Mouse (Mus musculus) neural tube, embryonic 10.5 days (tissue): ENCODE results near the gene Svop.
A peak's percentile ranks its signal among the peaks of the same experiment; 100 is the strongest.

Experiments
- DNase-seq: peaks from one replicate; pipeline ENCODE4 v3.0.0-alpha.2; 2017; ENCODE audit warnings: low spot score; ENCODE audit errors: extremely low spot score

The Svop gene

GRCm38 (mm10) chr5:114046604-114047003 is 44.8 kb downstream of the Svop start:
- no peak for DNase-seq

GRCm38 (mm10) chr5:114046151-114046550 is 45.2 kb downstream of the Svop start:
- DNase-seq, result no peak

- no peak for DNase-seq
Observed at GRCm38 (mm10) chr5:114045134-114045533, 46.2 kb downstream of the Svop start.

- DNase-seq, result no peak
Observed at GRCm38 (mm10) chr5:114043800-114044199, 47.6 kb downstream of the Svop start.

GRCm38 (mm10) chr5:114041327-114041930 is 49.9 kb downstream of the Svop start:
- peak; percentile 24 for DNase-seq

GRCm38 (mm10) chr5:114040911-114041310 is 50.5 kb downstream of the Svop start:
- no peak for DNase-seq

- DNase-seq, result no peak
Observed at GRCm38 (mm10) chr5:114040508-114040907, 50.9 kb downstream of the Svop start.

GRCm38 (mm10) chr5:114035111-114035510 is 56.3 kb downstream of the Svop start:
- DNase-seq, result no peak

- DNase-seq, result no peak
Observed at GRCm38 (mm10) chr5:114034393-114034792, 57.0 kb downstream of the Svop start.

GRCm38 (mm10) chr5:114032161-114032763 is 59.1 kb downstream of the Svop start:
- DNase-seq, result no peak

- no peak for DNase-seq
Observed at GRCm38 (mm10) chr5:114030652-114031051, 60.7 kb downstream of the Svop start.

- DNase-seq, result no peak
Observed at GRCm38 (mm10) chr5:114028111-114028510, 63.3 kb downstream of the Svop start.

GRCm38 (mm10) chr5:114027217-114027944 is 64.0 kb downstream of the Svop start:
- DNase-seq, result no peak

GRCm38 (mm10) chr5:114024885-114025284 is 66.5 kb downstream of the Svop start:
- DNase-seq, result peak; percentile 23

GRCm38 (mm10) chr5:114024390-114024789 is 67.0 kb downstream of the Svop start:
- DNase-seq, result no peak

- DNase-seq, result peak; percentile 32
Observed at GRCm38 (mm10) chr5:114015121-114015520, 76.2 kb downstream of the Svop start.

GRCm38 (mm10) chr5:114009049-114009448 is 82.3 kb downstream of the Svop start:
- no peak for DNase-seq

GRCm38 (mm10) chr5:114007753-114008453 is 83.5 kb downstream of the Svop start:
- no peak for DNase-seq

GRCm38 (mm10) chr5:114006974-114007373 is 84.4 kb downstream of the Svop start:
- DNase-seq, result no peak

- no peak for DNase-seq
Observed at GRCm38 (mm10) chr5:114005100-114005499, 86.3 kb downstream of the Svop start.

GRCm38 (mm10) chr5:114004573-114004972 is 86.8 kb downstream of the Svop start:
- no peak for DNase-seq

GRCm38 (mm10) chr5:114003542-114003941 is 87.8 kb downstream of the Svop start, which contains the start of gene Dao:
Dao (plus strand) TSS chr5:114003703.
- DNase-seq, result no peak
